Mouse (Mus musculus) myocyte (in vitro differentiated cells): ENCODE measurements around the gene Dip2c.

Source experiments
- CEBPB ChIP-seq: IDR thresholded peaks from 2 replicates; pipeline ENCODE4 v1.6.1; 2011; ENCODE audit warnings: mild to moderate bottlenecking, moderate library complexity; ENCODE audit not compliant: poor library complexity, insufficient read depth, severe bottlenecking
- E2F4 ChIP-seq: IDR thresholded peaks from one replicate; pipeline ENCODE4 v1.6.1; 2011; ENCODE audit warnings: mild to moderate bottlenecking, control low read depth, moderate library complexity; ENCODE audit not compliant: insufficient read depth
- MAX ChIP-seq: IDR thresholded peaks from one replicate; pipeline ENCODE4 v1.6.1; 2011; ENCODE audit warnings: low read depth, mild to moderate bottlenecking, control low read depth
- MYOG ChIP-seq, 3 experiments: IDR thresholded peaks; one replicate each; pipeline ENCODE4 v1.6.1; 2011; ENCODE audit warnings: control low read depth in 2 of 3, low read depth in 2 of 3, mild to moderate bottlenecking in 2 of 3; ENCODE audit not compliant: insufficient read length in 2 of 3, control insufficient read depth in 1 of 3, insufficient read depth in 1 of 3
- POLR2A ChIP-seq: IDR thresholded peaks from one replicate; pipeline ENCODE4 v1.6.1; 2011; ENCODE audit warnings: low read depth, mild to moderate bottlenecking, control low read depth, moderate library complexity; ENCODE audit not compliant: insufficient read length
- POLR2AphosphoS2 ChIP-seq: IDR thresholded peaks from one replicate; pipeline ENCODE4 v1.6.1; 2011; ENCODE audit warnings: low read depth, control low read depth; ENCODE audit not compliant: insufficient read length
- REST ChIP-seq: IDR thresholded peaks from one replicate; pipeline ENCODE4 v1.6.1; 2011; ENCODE audit warnings: mild to moderate bottlenecking, control low read depth, moderate library complexity; ENCODE audit not compliant: insufficient read depth, insufficient read length
- TCF12 ChIP-seq: IDR thresholded peaks from one replicate; pipeline ENCODE4 v1.6.1; 2011; ENCODE audit warnings: mild to moderate bottlenecking, control low read depth; ENCODE audit not compliant: poor library complexity, insufficient read depth, severe bottlenecking
- TCF3 ChIP-seq: IDR thresholded peaks from one replicate; pipeline ENCODE4 v1.6.1; 2011; ENCODE audit warnings: low read depth, control low read depth; ENCODE audit not compliant: insufficient read length
- USF1 ChIP-seq: IDR thresholded peaks from one replicate; pipeline ENCODE4 v1.6.1; 2011; ENCODE audit warnings: low read depth, mild to moderate bottlenecking, control low read depth, moderate library complexity

GRCm38 (mm10) chr13:9227078-9227477 lies 49.2 kb upstream of the Dip2c start:
- TF ChIP-seq USF1 (no peak), TCF3 (no peak), E2F4 (no peak), MAX (no peak), POLR2A (no peak), CEBPB (no peak), TCF12 (no peak), REST (no peak), POLR2AphosphoS2 (no peak), MYOG (IDR thresholded peaks at IDR 0.05; ENCODE audit: control insufficient read depth in 1 of 3, insufficient read depth in 1 of 3, insufficient read length in 2 of 3, low read depth in 2 of 3) (no peak)
